Mouse (Mus musculus) limb, embryonic 14.5 days (tissue): ENCODE measurements around the gene Susd3. TPM values are rescaled to one million over a fixed set of nuclear protein-coding genes. Genes with fewer than 3 reads are reported as not detected.

ENCODE experiments used
- ATAC-seq: fragments of 200-750 bp; cut with Nextera tagmentation; 2 replicates; pipeline ENCODE4 v1.8.0; 2017; ENCODE audit warnings: low read depth, moderate number of reproducible peaks, moderate TSS enrichment; ENCODE audit not compliant: low FRiP score
- DNase-seq: peaks from one replicate; pipeline ENCODE4 v3.0.0-alpha.2; 2015; ENCODE audit warnings: low spot score
- H3K27ac ChIP-seq: fragments of 300-500 bp; sonication (generic); replicated peaks from 2 replicates; pipeline ENCODE4 v1.5.1; 2014; ENCODE audit warnings: low read depth, mild to moderate bottlenecking, low read length, moderate library complexity, mixed read lengths
- H3K27me3 ChIP-seq: fragments of 300-500 bp; sonication (generic); 2 replicates; pipeline ENCODE4 v1.6.1; 2014; ENCODE audit warnings: low read length, mixed read lengths; ENCODE audit not compliant: control insufficient read depth, insufficient read depth
- H3K36me3 ChIP-seq: fragments of 300-500 bp; sonication (generic); 2 replicates; pipeline ENCODE4 v1.6.1; 2014; ENCODE audit warnings: mild to moderate bottlenecking, low read length, moderate library complexity, mixed read lengths; ENCODE audit not compliant: control insufficient read depth, insufficient read depth
- H3K4me1 ChIP-seq: fragments of 300-500 bp; sonication (generic); 2 replicates; pipeline ENCODE4 v1.6.1; 2014; ENCODE audit warnings: antibody characterized with exemption, low read length, mixed read lengths; ENCODE audit not compliant: control insufficient read depth, insufficient read depth
- H3K4me2 ChIP-seq: fragments of 300-500 bp; sonication (generic); replicated peaks from 2 replicates; pipeline ENCODE4 v1.6.1; 2014; ENCODE audit warnings: low read depth, mild to moderate bottlenecking, low read length, moderate library complexity; ENCODE audit not compliant: severe bottlenecking
- H3K4me3 ChIP-seq: fragments of 300-500 bp; sonication (generic); replicated peaks from 2 replicates; pipeline ENCODE4 v1.5.1; 2014; ENCODE audit warnings: low read length
- H3K9ac ChIP-seq: fragments of 300-500 bp; sonication (generic); 2 replicates; pipeline ENCODE4 v1.6.1; 2014; ENCODE audit warnings: mild to moderate bottlenecking, low read depth, low read length, moderate library complexity; ENCODE audit not compliant: severe bottlenecking
- H3K9me3 ChIP-seq: fragments of 300-500 bp; sonication (generic); 2 replicates; pipeline ENCODE4 v1.6.1; 2016; ENCODE audit warnings: low read length; ENCODE audit not compliant: control insufficient read depth
- POLR2A ChIP-seq: fragments of 200-500 bp; IDR thresholded peaks from 2 replicates; pipeline ENCODE4 v1.8.0; 2012; ENCODE audit warnings: inconsistent platforms, mild to moderate bottlenecking, moderate library complexity, borderline replicate concordance; ENCODE audit not compliant: insufficient read depth, insufficient read length; ENCODE audit errors: extremely low read depth
- WGBS: fragments of 180-500 bp; shearing (Covaris S2); extraction: QIAGEN DNeasy Blood & Tissue Kit; methylation state at CpG from one replicate; pipeline ENCODE4 v1.1.7; 2014; 5-methylcytosine and 5-hydroxymethylcytosine counted together
- polyA plus RNA-seq, 2 experiments: library from polyadenylated mRNA; depleted of rRNA in 1 of 2; stranded (reverse) in 1 of 2; unstranded in 1 of 2; fragments of >200 nt; fragmentation: Nextera tagmentation in 1 of 2; extraction: Ambion mirVana in 1 of 2; gene quantifications; 2 replicates each; pipeline versions ENCODE4 v1.2.1 to v1.2.3; 2012 to 2014

The Susd3 gene
- polyA plus RNA-seq, 2 experiments, result 2.2 to 2.6 TPM

DNA sequence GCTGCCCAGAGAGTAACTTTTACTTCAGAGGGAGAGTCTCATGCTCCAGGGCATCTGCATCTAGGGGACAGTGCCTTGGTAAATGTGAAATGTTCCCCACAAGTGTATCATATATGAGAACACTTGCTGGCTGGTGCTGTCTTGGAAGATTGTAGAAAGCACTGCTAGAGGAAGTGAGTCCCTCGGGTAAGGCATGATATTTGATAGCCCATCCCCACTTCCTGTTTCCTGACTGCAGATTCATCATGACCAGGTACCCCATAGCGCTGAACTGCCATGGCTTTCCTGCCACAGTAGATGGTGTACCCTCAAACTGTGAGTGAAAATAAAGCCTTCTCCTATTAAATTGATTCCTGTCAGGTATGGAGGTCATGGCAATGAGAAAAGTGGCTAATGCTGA lies 19.1 kb upstream of the Susd3 start:
- no peak overlapping the region for H3K4me2 ChIP-seq
- no peaks in the 10 kb centered on the region for H3K27me3 ChIP-seq
- H3K9me3 ChIP-seq, result no peaks in the 10 kb centered on the region
- DNase-seq (no peak), ATAC-seq (no peak)
- H3K4me1 ChIP-seq, result no peaks in the 10 kb centered on the region; the same call in 1 of the 2 replicates
- H3K27ac ChIP-seq, result no peak overlapping the region
- no peak overlapping the region for H3K4me3 ChIP-seq
- TF ChIP-seq POLR2A, result no peak
- no peaks in the 10 kb centered on the region for H3K36me3 ChIP-seq
- H3K9ac ChIP-seq, result no peak overlapping the region
- WGBS, result 56% methylated on average over 2 of the region's 2 CpGs

DNA sequence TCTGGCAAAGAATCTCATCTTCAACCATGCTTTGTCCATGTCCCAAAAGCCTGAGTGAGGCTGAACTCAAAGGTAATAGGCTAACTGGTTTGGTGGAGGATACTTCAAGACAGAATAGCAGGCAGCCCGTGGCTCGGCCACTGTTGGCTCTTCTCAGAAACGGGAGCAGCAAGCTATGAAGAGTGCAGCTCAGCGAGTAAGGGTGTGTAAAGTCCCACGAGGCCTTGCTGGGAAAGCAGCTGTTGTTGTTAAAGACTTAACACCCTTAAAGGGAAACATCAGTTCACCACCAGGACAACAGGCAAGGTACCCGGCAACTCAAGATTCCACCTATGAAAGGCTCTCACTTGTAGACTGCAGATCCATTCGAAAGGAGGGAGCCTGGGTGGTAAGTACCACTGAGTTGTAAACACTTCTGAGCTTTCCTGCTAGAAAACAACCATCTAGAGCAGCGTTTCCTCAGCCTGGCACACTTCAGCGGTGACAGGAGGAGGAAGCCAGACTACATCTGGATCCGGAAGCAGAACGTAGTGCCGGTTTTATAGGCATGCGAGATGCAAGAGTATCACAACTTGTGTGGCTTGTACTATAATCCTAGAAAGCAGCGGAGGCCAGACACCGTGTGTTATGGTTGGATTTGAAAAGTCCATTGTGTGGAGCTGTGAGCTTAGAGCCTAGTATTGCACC lies 11.7 kb upstream of the Susd3 start:
- no peak for TF ChIP-seq POLR2A
- Histone ChIP-seq H3K4me1 (0 out of 2 replicates have a peak, but pooled peaks cover 2% of the 10 kb centered on the region), H3K36me3 (no peaks in the 10 kb centered on the region), H3K27ac (no peak overlapping the region), H3K4me2 (no peak overlapping the region), H3K4me3 (no peak overlapping the region), H3K9ac (no peak overlapping the region), H3K9me3 (no peaks in the 10 kb centered on the region), H3K27me3 (no peaks in the 10 kb centered on the region)
- DNase-seq (no peak), ATAC-seq (no peak)
- 48% methylated on average over 15 of the region's 15 CpGs for WGBS

GRCm38 (mm10) chr13:49257819-49258313 lies 9.4 kb upstream of the Susd3 start:
- Histone ChIP-seq H3K9ac (no peak overlapping the region), H3K4me2 (no peak overlapping the region), H3K4me1 (0 out of 2 replicates have a peak, but pooled peaks cover 2% of the 10 kb centered on the region), H3K27ac (no peak overlapping the region), H3K36me3 (no peaks in the 10 kb centered on the region), H3K27me3 (no peaks in the 10 kb centered on the region), H3K4me3 (no peak overlapping the region), H3K9me3 (no peaks in the 10 kb centered on the region)
- ATAC-seq (no peak), DNase-seq (no peak)
- WGBS, result 73% methylated on average over 3 of the region's 3 CpGs
- TF ChIP-seq POLR2A, result no peak

- no peak overlapping the region for H3K9ac ChIP-seq
- TF ChIP-seq POLR2A, result no peak
- no peaks in the 10 kb centered on the region for H3K36me3 ChIP-seq
- ATAC-seq (no peak), DNase-seq (no peak)
- H3K27me3 ChIP-seq, result peaks cover 12% of the 10 kb centered on the region
- 0 out of 2 replicates have a peak, but pooled peaks cover 2% of the 10 kb centered on the region for H3K4me1 ChIP-seq
- H3K9me3 ChIP-seq, result no peaks in the 10 kb centered on the region
- H3K4me3 ChIP-seq, result no peak overlapping the region
- 87% methylated on average over 13 of the region's 13 CpGs for WGBS
- H3K4me2 ChIP-seq, result no peak overlapping the region
- H3K27ac ChIP-seq, result no peak overlapping the region
Observed at GRCm38 (mm10) chr13:49252746-49253145, 4.2 kb upstream of the Susd3 start.

DNA sequence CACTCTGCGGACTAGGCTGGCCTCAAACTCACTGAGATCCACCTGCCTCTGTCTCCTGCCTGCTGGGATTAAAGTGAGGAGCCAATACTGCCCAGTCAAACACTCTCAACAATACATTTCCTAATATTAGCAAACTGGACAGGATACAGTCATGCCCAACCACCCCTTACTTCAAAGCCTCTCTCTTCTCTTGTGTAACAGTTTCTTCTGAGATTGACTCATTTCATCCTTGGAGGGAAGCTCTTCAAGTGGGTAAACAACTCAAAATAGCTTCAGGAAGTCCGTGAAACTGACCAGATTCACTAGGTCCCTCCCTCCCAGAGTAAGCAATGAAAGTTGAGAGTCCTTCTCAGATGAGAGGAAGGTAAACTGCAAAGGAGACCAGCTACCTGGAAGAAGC lies 3.6 kb upstream of the Susd3 start:
- Histone ChIP-seq H3K4me2 (no peak overlapping the region), H3K4me1 (no peaks in the 10 kb centered on the region), H3K27me3 (peaks cover 18% of the 10 kb centered on the region), H3K9me3 (no peaks in the 10 kb centered on the region), H3K27ac (no peak overlapping the region), H3K36me3 (no peaks in the 10 kb centered on the region), H3K9ac (no peak overlapping the region), H3K4me3 (no peak overlapping the region)
- ATAC-seq (no peak), DNase-seq (no peak)
- WGBS, result 74% methylated on average over 2 of the region's 2 CpGs
- no peak for TF ChIP-seq POLR2A
